Mouse (Mus musculus) CH12.LX (cell line): ENCODE measurements at regions not wholly inside any gene's neighbourhood (a gene's known extent, or its start where the extent isn't known, plus 50 kb on each side); places are given as distances from the start of the nearest gene placed in this dataset.

ENCODE experiments used
- DNase-seq: peaks from one replicate; pipeline ENCODE4 v3.0.0-alpha.2; 2013; ENCODE audit errors: extremely low read depth
- H3K27ac ChIP-seq: 2 replicates; pipeline ENCODE4 v1.5.1; 2012; ENCODE audit warnings: low read depth, mild to moderate bottlenecking, control low read depth, moderate library complexity; ENCODE audit not compliant: insufficient read depth
- H3K27me3 ChIP-seq: replicated peaks from 2 replicates; pipeline ENCODE3; 2012; ENCODE audit warnings: inconsistent platforms
- H3K36me3 ChIP-seq, 2 experiments: replicated peaks in 1 of 2; 2 replicates each; pipeline versions ENCODE3 to v1.6.1; 2012; ENCODE audit warnings: inconsistent platforms in 1 of 2, low read length in 1 of 2, mild to moderate bottlenecking in 1 of 2, mixed read lengths in 1 of 2, moderate library complexity in 1 of 2; ENCODE audit not compliant: control insufficient read depth in 1 of 2, insufficient read depth in 1 of 2
- H3K4me1 ChIP-seq, 2 experiments: 2 replicates each; pipeline ENCODE4 v1.6.1; 2012; ENCODE audit warnings: inconsistent platforms in 1 of 2, moderate library complexity in 1 of 2; ENCODE audit not compliant: insufficient read depth in 2 of 2, control insufficient read depth in 1 of 2
- H3K4me2 ChIP-seq: 2 replicates; pipeline ENCODE4 v1.6.1; 2012; ENCODE audit warnings: low read depth, mild to moderate bottlenecking, control low read depth; ENCODE audit not compliant: poor library complexity, insufficient read depth, severe bottlenecking
- H3K4me3 ChIP-seq, 3 experiments: fragments of 150-350 bp in 1 of 3; sonication (generic) in 1 of 3; replicated peaks in 1 of 3; 2 replicates each; pipeline versions ENCODE3 to v1.5.1; 2011 to 2012; ENCODE audit warnings: low read depth in 2 of 3, low read length in 2 of 3, mild to moderate bottlenecking in 2 of 3, moderate library complexity in 2 of 3, control low read depth in 1 of 3, improper control_type of control experiment in 1 of 3, inconsistent platforms in 1 of 3, mixed read lengths in 1 of 3; ENCODE audit not compliant: poor library complexity in 1 of 3
- H3K79me2 ChIP-seq: replicated peaks from 2 replicates; pipeline ENCODE4 v1.6.1; 2012; ENCODE audit warnings: mild to moderate bottlenecking, moderate library complexity; ENCODE audit not compliant: control insufficient read depth, poor library complexity, insufficient read depth, severe bottlenecking; ENCODE audit errors: extremely low read depth
- H3K9ac ChIP-seq: 2 replicates; pipeline ENCODE4 v1.6.1; 2012; ENCODE audit warnings: low read depth, mild to moderate bottlenecking, control low read depth, moderate library complexity; ENCODE audit not compliant: insufficient read depth
- H3K9me3 ChIP-seq: replicated peaks from 2 replicates; pipeline ENCODE3; 2012; ENCODE audit warnings: low read length, inconsistent platforms, mixed read lengths
- BHLHE40 ChIP-seq: IDR thresholded peaks from 2 replicates; pipeline ENCODE4 v1.6.1; 2011; ENCODE audit warnings: mild to moderate bottlenecking, low read depth, low read length, improper control_type of control experiment
- CHD2 ChIP-seq: IDR thresholded peaks from 2 replicates; pipeline ENCODE4 v1.6.1; 2011; ENCODE audit warnings: low read length, improper control_type of control experiment
- CTCF ChIP-seq, 2 experiments: IDR thresholded peaks in 1 of 2; conservative IDR thresholded peaks in 1 of 2; 2 replicates each; pipeline ENCODE4 v1.5.1; 2011 to 2012; ENCODE audit warnings: low read depth in 2 of 2, low read length in 2 of 2, improper control_type of control experiment in 1 of 2, inconsistent platforms in 1 of 2, mild to moderate bottlenecking in 1 of 2, moderate library complexity in 1 of 2
- ELF1 ChIP-seq: IDR thresholded peaks from 2 replicates; pipeline ENCODE4 v1.6.1; 2014; ENCODE audit warnings: low read depth, mild to moderate bottlenecking, inconsistent platforms, low read length, improper control_type of control experiment
- EP300 ChIP-seq: IDR thresholded peaks from 2 replicates; pipeline ENCODE4 v1.6.1; 2011; ENCODE audit warnings: low read length, improper control_type of control experiment
- ETS1 ChIP-seq: conservative IDR thresholded peaks from 2 replicates; pipeline ENCODE4 v1.6.1; 2012; ENCODE audit warnings: low read depth, mild to moderate bottlenecking, inconsistent platforms, low read length, improper control_type of control experiment, moderate library complexity
- IRF4 ChIP-seq: IDR thresholded peaks from 2 replicates; pipeline ENCODE4 v1.6.1; 2014; ENCODE audit warnings: low read depth, mild to moderate bottlenecking, inconsistent platforms, low read length, improper control_type of control experiment
- JUN ChIP-seq: IDR thresholded peaks from 2 replicates; pipeline ENCODE4 v1.6.1; 2011; ENCODE audit warnings: low read depth, mild to moderate bottlenecking, low read length, improper control_type of control experiment, moderate library complexity; ENCODE audit not compliant: insufficient read depth
- JUND ChIP-seq: conservative IDR thresholded peaks from 2 replicates; pipeline ENCODE4 v1.6.1; 2011; ENCODE audit warnings: low read depth, low read length, improper control_type of control experiment
- KAT2A ChIP-seq: IDR thresholded peaks from 2 replicates; pipeline ENCODE4 v1.6.1; 2012; ENCODE audit warnings: low read length, improper control_type of control experiment, inconsistent platforms; ENCODE audit not compliant: insufficient replicate concordance
- MAFK ChIP-seq: IDR thresholded peaks from 2 replicates; pipeline ENCODE4 v1.6.1; 2011; ENCODE audit warnings: low read length, improper control_type of control experiment; ENCODE audit not compliant: insufficient replicate concordance
- MAX ChIP-seq: IDR thresholded peaks from 2 replicates; pipeline ENCODE4 v1.6.1; 2011; ENCODE audit warnings: low read length, improper control_type of control experiment
- MAZ ChIP-seq: IDR thresholded peaks from 2 replicates; pipeline ENCODE4 v1.6.1; 2012; ENCODE audit warnings: low read depth, mild to moderate bottlenecking, inconsistent platforms, low read length, improper control_type of control experiment, moderate library complexity
- MEF2A ChIP-seq: IDR thresholded peaks from 2 replicates; pipeline ENCODE4 v1.6.1; 2014; ENCODE audit warnings: low read depth, mild to moderate bottlenecking, inconsistent platforms, low read length, improper control_type of control experiment, borderline replicate concordance
- NELFE ChIP-seq: IDR thresholded peaks from 2 replicates; pipeline ENCODE4 v1.6.1; 2011; ENCODE audit warnings: low read depth, low read length, improper control_type of control experiment
- POLR2A ChIP-seq: IDR thresholded peaks from 2 replicates; pipeline ENCODE4 v1.6.1; 2011; ENCODE audit warnings: low read depth, mild to moderate bottlenecking, improper control_type of control experiment, low read length
- RCOR1 ChIP-seq: conservative IDR thresholded peaks from 2 replicates; pipeline ENCODE4 v1.6.1; 2012; ENCODE audit warnings: low read depth, mild to moderate bottlenecking, inconsistent platforms, low read length, improper control_type of control experiment
- SMC3 ChIP-seq: IDR thresholded peaks from 2 replicates; pipeline ENCODE4 v1.6.1; 2011; ENCODE audit warnings: low read depth, low read length, improper control_type of control experiment
- TBP ChIP-seq: conservative IDR thresholded peaks from 2 replicates; pipeline ENCODE4 v1.6.1; 2011; ENCODE audit warnings: low read depth, low read length, improper control_type of control experiment
- TCF12 ChIP-seq: IDR thresholded peaks from 2 replicates; pipeline ENCODE4 v1.6.1; 2014; ENCODE audit warnings: low read depth, mild to moderate bottlenecking, inconsistent platforms, low read length, improper control_type of control experiment
- USF1 ChIP-seq: IDR thresholded peaks from 2 replicates; pipeline ENCODE4 v1.6.1; 2014; ENCODE audit warnings: low read depth, mild to moderate bottlenecking, inconsistent platforms, low read length, improper control_type of control experiment
- USF2 ChIP-seq: conservative IDR thresholded peaks from 2 replicates; pipeline ENCODE4 v1.6.1; 2011; ENCODE audit warnings: low read depth, low read length, improper control_type of control experiment
- ZC3H11A ChIP-seq: IDR thresholded peaks from 2 replicates; pipeline ENCODE4 v1.6.1; 2012; ENCODE audit warnings: low read depth, mild to moderate bottlenecking, inconsistent platforms, low read length, improper control_type of control experiment
- ZKSCAN1 ChIP-seq: IDR thresholded peaks from 2 replicates; pipeline ENCODE4 v1.6.1; 2012; ENCODE audit warnings: low read depth, inconsistent platforms, low read length, improper control_type of control experiment, borderline replicate concordance
- dilution Hi-C: fragments of 300-500 bp; cut with MboI; formaldehyde crosslinking; loops from 2 replicates; pipeline ENCODE4 v1.14.3; 2020; ENCODE audit warnings: low sequenced_read_pairs; ENCODE audit not compliant: extremely low pct_unique_long_range_greater_than_20kb, extremely low pct_ligation_motif_present
- in situ Hi-C: fragments of 300-500 bp; cut with MboI; formaldehyde crosslinking; loops from 3 replicates; pipeline ENCODE4 v1.14.3; 2019; ENCODE audit warnings: low sequenced_read_pairs, low pct_ligation_motif_present, low pct_unique_long_range_greater_than_20kb, mixed read lengths

- no peaks in the 10 kb centered on the region for H3K79me2 ChIP-seq
- in situ Hi-C loops (no loop called here), dilution Hi-C loops (no loop called here)
- no peak overlapping the region for H3K9ac ChIP-seq
- peak overlapping the region; percentile 75 for H3K4me2 ChIP-seq
- TF ChIP-seq BHLHE40 (peak; percentile 74), CTCF (conservative IDR thresholded peaks at IDR 0.05 in 1 of 2, IDR thresholded peaks at IDR 0.05 in 1 of 2; ENCODE audit: low read depth in 2 of 2, low read length in 2 of 2) (no peak), EP300 (peak; percentile 79), ETS1 (peak; percentile 53; the same call in 1 of the 2 replicates), TBP (no peak), IRF4 (peak; percentile 90), USF1 (peak; percentile 42; the same call in 1 of the 2 replicates), POLR2A (no peak), MAFK (0 out of 2 replicates have a peak, but pooled peaks have one; percentile 25), USF2 (no peak), CHD2 (no peak), JUN (peak; percentile 56; the same call in 1 of the 2 replicates), ZKSCAN1 (no peak), KAT2A (no peak), ELF1 (peak; percentile 77), SMC3 (no peak), RCOR1 (no peak), MEF2A (no peak), NELFE (no peak), JUND (peak; percentile 76)
- no peak overlapping the region for H3K4me3 ChIP-seq
- H3K4me1 ChIP-seq, result peaks cover 12 to 29% of the 10 kb centered on the region in 2 experiments
- peak; percentile 43 for DNase-seq
- H3K27ac ChIP-seq, result no peak overlapping the region
- no peaks in the 10 kb centered on the region for H3K27me3 ChIP-seq
- no peaks in the 10 kb centered on the region for H3K36me3 ChIP-seq
- no peaks in the 10 kb centered on the region for H3K9me3 ChIP-seq
Observed at GRCm38 (mm10) chr1:144313318-144313717, 64.3 kb upstream of the Rgs1 start.

- no peak for TF ChIP-seq ZC3H11A
- TF ChIP-seq MAZ, result no peak
- TF ChIP-seq JUN, result no peak
- TF ChIP-seq TBP, result no peak
- TF ChIP-seq MAX, result no peak
- TF ChIP-seq TCF12, result no peak
- TF ChIP-seq RCOR1, result no peak
- TF ChIP-seq, all 38 proteins: peak for 0
- no peak overlapping the region for H3K27ac ChIP-seq
- no peak overlapping the region for H3K9ac ChIP-seq
- no peaks in the 10 kb centered on the region for H3K79me2 ChIP-seq
- no peaks in the 10 kb centered on the region for H3K36me3 ChIP-seq
- H3K9me3 ChIP-seq, result no peaks in the 10 kb centered on the region
- dilution Hi-C loops, result no loop called here
- H3K27me3 ChIP-seq, result no peaks in the 10 kb centered on the region
- H3K4me1 ChIP-seq, result peaks cover 16 to 46% of the 10 kb centered on the region in 2 experiments
- in situ Hi-C loops, result no loop called here
- H3K4me3 ChIP-seq, result no peak overlapping the region
- no peak for DNase-seq
- no peak overlapping the region for H3K4me2 ChIP-seq
Observed at GRCm38 (mm10) chr1:144309901-144310300, 60.9 kb upstream of the Rgs1 start.
